Mouse (Mus musculus) kidney, embryonic 14.5 days (tissue): ENCODE data around the gene Gm17606. TPM values are rescaled to one million over a fixed set of nuclear protein-coding genes. Genes with fewer than 3 reads are reported as not detected.

Source experiments
- ATAC-seq: fragments of 200-750 bp; cut with Nextera tagmentation; 2 replicates; pipeline ENCODE4 v1.8.0; 2017; ENCODE audit warnings: moderate number of reproducible peaks, mild to moderate bottlenecking, moderate TSS enrichment, moderate library complexity; ENCODE audit not compliant: low FRiP score, low TSS enrichment
- H3K27ac ChIP-seq: fragments of 300-500 bp; sonication (generic); 2 replicates; pipeline ENCODE4 v1.5.1; 2014; ENCODE audit warnings: low read depth, mild to moderate bottlenecking, low read length, moderate library complexity, mixed read lengths
- H3K27me3 ChIP-seq: fragments of 300-500 bp; sonication (generic); 2 replicates; pipeline ENCODE4 v1.6.1; 2014; ENCODE audit warnings: mild to moderate bottlenecking, low read length; ENCODE audit not compliant: control insufficient read depth, insufficient read depth
- H3K36me3 ChIP-seq: fragments of 300-500 bp; sonication (generic); 2 replicates; pipeline ENCODE4 v1.6.1; 2014; ENCODE audit warnings: low read length, mixed read lengths; ENCODE audit not compliant: control insufficient read depth, insufficient read depth
- H3K4me1 ChIP-seq: fragments of 300-500 bp; sonication (generic); 2 replicates; pipeline ENCODE4 v1.6.1; 2014; ENCODE audit warnings: low read length, mixed read lengths; ENCODE audit not compliant: control insufficient read depth, insufficient read depth
- H3K4me2 ChIP-seq: fragments of 300-500 bp; sonication (generic); replicated peaks from 2 replicates; pipeline ENCODE4 v1.6.1; 2014; ENCODE audit warnings: low read depth, mild to moderate bottlenecking, low read length
- H3K4me3 ChIP-seq: fragments of 300-500 bp; sonication (generic); 2 replicates; pipeline ENCODE4 v1.5.1; 2014; ENCODE audit warnings: mild to moderate bottlenecking, low read length
- H3K9ac ChIP-seq: fragments of 300-500 bp; sonication (generic); 2 replicates; pipeline ENCODE4 v1.6.1; 2014; ENCODE audit warnings: low read depth, mild to moderate bottlenecking, low read length, moderate library complexity
- H3K9me3 ChIP-seq: fragments of 300-500 bp; sonication (generic); 2 replicates; pipeline ENCODE4 v1.6.1; 2016; ENCODE audit warnings: low read length; ENCODE audit not compliant: control insufficient read depth
- WGBS: fragments of 180-500 bp; shearing (Covaris S2); extraction: QIAGEN DNeasy Blood & Tissue Kit; methylation state at CpG from one replicate; pipeline ENCODE4 v1.1.7; 2014; 5-methylcytosine and 5-hydroxymethylcytosine counted together
- polyA plus RNA-seq: library from polyadenylated mRNA; unstranded; fragments of >200 nt; fragmentation: Nextera tagmentation; extraction: Ambion mirVana; gene quantifications from 2 replicates; pipeline ENCODE4 v1.2.1, GENCODE M21; 2014

The Gm17606 gene
- polyA plus RNA-seq, 1 experiment from 2014 or later: not detected

- WGBS: 89% methylated on average over 10 of the region's 10 CpGs
- Histone ChIP-seq H3K27ac (no peak overlapping the region), H3K9me3 (no peaks in the 10 kb centered on the region), H3K27me3 (no peaks in the 10 kb centered on the region), H3K4me2 (no peak overlapping the region), H3K36me3 (peaks cover 89% of the 10 kb centered on the region), H3K4me1 (no peaks in the 10 kb centered on the region), H3K4me3 (no peak overlapping the region), H3K9ac (no peak overlapping the region)
- ATAC-seq: no peak
These were observed 23.9 kb downstream of the Gm17606 start for GRCm38 (mm10) chr14:54664477-54665222.

DNA sequence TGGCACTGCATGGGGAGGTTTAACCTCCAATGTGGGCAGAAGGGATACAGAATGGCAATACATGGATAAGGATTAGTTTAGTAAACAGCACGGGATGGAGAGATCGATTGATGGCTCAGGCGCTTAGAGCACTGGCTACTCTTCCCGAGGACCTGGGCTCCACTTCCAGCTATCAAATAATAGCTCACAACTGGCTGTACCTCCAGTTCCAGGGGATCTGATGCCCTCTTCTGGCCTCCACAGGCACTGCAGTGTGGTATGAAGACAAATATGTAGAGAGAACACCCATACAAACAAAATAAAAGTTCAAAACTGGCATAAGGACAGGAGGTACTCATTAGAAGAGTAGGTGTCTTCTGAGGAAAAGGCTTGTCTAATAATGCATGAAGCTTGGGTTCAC lies 28.6 kb downstream of the Gm17606 start:
- Histone ChIP-seq H3K36me3 (peaks cover 70% of the 10 kb centered on the region), H3K4me3 (no peak overlapping the region)

DNA sequence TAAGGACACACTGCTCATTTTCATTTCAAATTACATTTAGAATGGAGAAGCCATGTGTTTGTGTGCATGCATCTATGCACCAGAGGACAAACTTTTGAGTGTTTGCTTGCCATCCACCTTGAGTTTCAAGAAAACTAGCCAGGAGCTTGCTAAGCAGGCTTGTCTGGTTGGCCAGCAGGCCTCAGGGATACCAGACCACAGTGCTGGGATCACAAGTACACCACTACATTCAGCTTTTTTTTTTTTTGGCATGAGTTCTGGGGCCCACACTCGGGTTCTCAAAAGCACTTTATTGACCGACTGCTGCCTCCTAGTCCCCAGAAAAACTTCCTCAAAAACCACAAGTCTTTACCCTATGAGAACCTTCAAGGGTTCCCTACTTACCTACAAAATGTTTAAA lies 33.6 kb downstream of the Gm17606 start:
- Histone ChIP-seq H3K9ac (no peak overlapping the region), H3K4me1 (no peaks in the 10 kb centered on the region), H3K36me3 (peaks cover 71% of the 10 kb centered on the region), H3K4me3 (no peak overlapping the region), H3K27ac (no peak overlapping the region), H3K4me2 (no peak overlapping the region), H3K27me3 (no peaks in the 10 kb centered on the region), H3K9me3 (no peaks in the 10 kb centered on the region)
- ATAC-seq: no peak
- WGBS: 73% methylated on average over 2 of the region's 2 CpGs

More for the DNA sequence above, 28.6 kb downstream of the Gm17606 start:
- Histone ChIP-seq H3K9ac (no peak overlapping the region), H3K27me3 (no peaks in the 10 kb centered on the region), H3K9me3 (no peaks in the 10 kb centered on the region), H3K27ac (no peak overlapping the region), H3K4me1 (no peaks in the 10 kb centered on the region), H3K4me2 (no peak overlapping the region)
- no peak for ATAC-seq
- WGBS: 84% methylated on average over 4 of the region's 4 CpGs

GRCm38 (mm10) chr14:54676290-54676689 lies 35.5 kb downstream of the Gm17606 start:
- no peak overlapping the region for H3K4me3 ChIP-seq
- WGBS: 89% methylated on average over 5 of the region's 5 CpGs
- H3K9me3 ChIP-seq: no peaks in the 10 kb centered on the region
- H3K27me3 ChIP-seq: no peaks in the 10 kb centered on the region
- ATAC-seq: no peak
- H3K4me1 ChIP-seq: no peaks in the 10 kb centered on the region
- peaks cover 72% of the 10 kb centered on the region for H3K36me3 ChIP-seq
- H3K4me2 ChIP-seq: no peak overlapping the region
- no peak overlapping the region for H3K27ac ChIP-seq
- no peak overlapping the region for H3K9ac ChIP-seq

DNA sequence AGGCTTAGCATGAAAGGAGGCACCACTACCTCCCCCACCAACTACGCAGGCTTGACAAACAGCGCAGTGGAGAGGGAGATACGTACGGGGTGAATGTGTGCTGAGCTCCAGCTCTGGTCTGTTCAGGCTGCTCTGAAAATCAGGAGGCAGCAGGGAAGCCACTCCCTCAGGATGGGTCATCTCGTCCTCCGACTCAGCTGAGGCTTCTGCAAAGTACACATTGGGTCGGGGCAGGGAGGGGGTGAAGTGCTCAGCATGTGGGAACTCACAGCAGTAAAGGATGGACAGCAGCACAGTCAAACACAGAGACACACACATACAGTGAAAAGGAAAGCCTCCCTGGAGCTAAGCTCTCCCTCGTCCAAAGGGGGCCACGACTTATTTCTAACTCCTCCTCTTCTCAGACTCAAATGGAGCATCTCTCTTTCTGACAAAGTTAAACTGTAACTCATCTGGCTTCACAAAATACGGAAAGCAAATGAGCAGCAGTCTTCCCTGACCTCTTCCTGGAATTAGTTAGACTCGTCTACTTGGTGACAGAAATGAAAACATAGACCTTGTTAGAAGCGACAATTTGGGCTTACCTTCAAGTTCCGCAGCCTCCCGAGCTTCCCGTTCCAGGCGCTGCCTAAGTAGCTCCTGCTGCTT lies 38.0 kb downstream of the Gm17606 start:
- Histone ChIP-seq H3K27ac (no peak overlapping the region), H3K27me3 (no peaks in the 10 kb centered on the region), H3K4me1 (no peaks in the 10 kb centered on the region), H3K9me3 (no peaks in the 10 kb centered on the region), H3K4me2 (no peak overlapping the region), H3K4me3 (no peak overlapping the region), H3K36me3 (peaks cover 65% of the 10 kb centered on the region), H3K9ac (no peak overlapping the region)
- WGBS: 87% methylated on average over 16 of the region's 16 CpGs
- no peak for ATAC-seq

- H3K4me1 ChIP-seq: peaks cover 11% of the 10 kb centered on the region; the same call in 1 of the 2 replicates
- H3K9me3 ChIP-seq: no peaks in the 10 kb centered on the region
- no peak overlapping the region for H3K4me3 ChIP-seq
- 90% methylated on average over 3 of the region's 3 CpGs for WGBS
- no peaks in the 10 kb centered on the region for H3K27me3 ChIP-seq
- H3K27ac ChIP-seq: no peak overlapping the region
- peaks cover 41% of the 10 kb centered on the region for H3K36me3 ChIP-seq
- no peak for ATAC-seq
- no peak overlapping the region for H3K9ac ChIP-seq
- no peak overlapping the region for H3K4me2 ChIP-seq
These were observed 41.6 kb downstream of the Gm17606 start for GRCm38 (mm10) chr14:54682396-54682795.

DNA sequence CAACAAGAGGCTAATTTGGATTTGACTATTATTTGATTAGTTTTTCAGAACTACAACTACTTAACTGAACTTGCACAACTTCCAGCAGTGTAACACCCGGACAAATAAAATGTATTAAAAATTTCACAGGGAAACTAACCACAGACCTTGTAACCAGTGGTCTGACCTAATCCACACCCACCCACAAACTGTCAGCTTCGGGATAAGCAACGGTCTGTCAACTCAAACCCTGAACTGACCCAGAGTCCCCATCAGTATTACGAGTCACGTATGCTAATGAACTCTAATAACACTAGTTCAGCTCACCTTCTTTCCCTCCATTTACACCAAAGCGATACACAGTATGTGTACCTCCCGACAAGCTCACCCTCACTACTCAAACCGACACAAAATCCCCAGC lies 44.7 kb downstream of the Gm17606 start:
- WGBS: 8% methylated on average over 8 of the region's 8 CpGs

GRCm38 (mm10) chr14:54686063-54686521 lies 45.3 kb downstream of the Gm17606 start, which contains the start of gene 1700123O20Rik:
Gene 1700123O20Rik (plus strand): TSS chr14:54686216.
- Histone ChIP-seq H3K36me3 (peaks cover 36% of the 10 kb centered on the region), H3K4me3 (peak within 1 kb of the TSS; percentile 93), H3K4me2 (peak within 1 kb of the TSS; percentile 67), H3K9me3 (no peaks in the 10 kb centered on the region), H3K27ac (peak within 1 kb of the TSS; percentile 97), H3K4me1 (peaks cover 23% of the 10 kb centered on the region; the same call in 1 of the 2 replicates), H3K9ac (peak within 1 kb of the TSS; percentile 95), H3K27me3 (no peaks in the 10 kb centered on the region)
- WGBS: under 1% methylated on average over 41 of the region's 41 CpGs
- ATAC-seq: peak; percentile 85

More for the DNA sequence above, 44.7 kb downstream of the Gm17606 start:
- H3K4me2 ChIP-seq: peak overlapping the region; percentile 67
- no peak overlapping the region for H3K27ac ChIP-seq
- peaks cover 34% of the 10 kb centered on the region for H3K36me3 ChIP-seq
- H3K27me3 ChIP-seq: no peaks in the 10 kb centered on the region
- peaks cover 23% of the 10 kb centered on the region; the same call in 1 of the 2 replicates for H3K4me1 ChIP-seq
- peak overlapping the region; percentile 93 for H3K4me3 ChIP-seq
- ATAC-seq: no peak
- H3K9me3 ChIP-seq: no peaks in the 10 kb centered on the region
- peak overlapping the region; percentile 95 for H3K9ac ChIP-seq
